Mouse (Mus musculus) embryonic facial prominence, embryonic 10.5 days (tissue): ENCODE data around the gene Vps11. TPM values are rescaled to one million over a fixed set of nuclear protein-coding genes. Genes with fewer than 3 reads are reported as not detected.
"Not testable (repeated sequence)": the region's sequence is repeated elsewhere in the genome, so short reads cannot be mapped to it uniquely, and the experiment has no call there.

Experiments used
- DNase-seq: peaks from one replicate; pipeline ENCODE4 v3.0.0-alpha.2; 2017; ENCODE audit warnings: low spot score
- H3K27ac ChIP-seq: fragments of 300-500 bp; sonication (generic); replicated peaks from 2 replicates; pipeline ENCODE4 v1.5.1; 2016; ENCODE audit warnings: mild to moderate bottlenecking
- H3K27me3 ChIP-seq: fragments of 300-500 bp; sonication (generic); replicated peaks from 2 replicates; pipeline ENCODE4 v1.6.1; 2016; ENCODE audit warnings: low read depth, mild to moderate bottlenecking; ENCODE audit not compliant: poor library complexity, severe bottlenecking
- H3K36me3 ChIP-seq: fragments of 300-500 bp; sonication (generic); replicated peaks from 2 replicates; pipeline ENCODE4 v1.6.1; 2016; ENCODE audit warnings: mild to moderate bottlenecking, moderate library complexity
- H3K4me1 ChIP-seq: fragments of 300-500 bp; sonication (generic); 2 replicates; pipeline ENCODE4 v1.6.1; 2016
- H3K4me3 ChIP-seq: fragments of 300-500 bp; sonication (generic); 2 replicates; pipeline ENCODE4 v1.5.1; 2016; ENCODE audit warnings: mild to moderate bottlenecking, moderate library complexity
- H3K9me3 ChIP-seq: fragments of 300-500 bp; sonication (generic); 2 replicates; pipeline ENCODE4 v1.6.1; 2016; ENCODE audit warnings: mild to moderate bottlenecking
- WGBS: fragments of 180-500 bp; shearing (Covaris S2); methylation state at CpG from one replicate; pipeline ENCODE4 v1.1.7; 2016; 5-methylcytosine and 5-hydroxymethylcytosine counted together
- polyA plus RNA-seq: library from polyadenylated mRNA; unstranded; fragments of >200 nt; fragmentation: Nextera tagmentation; extraction: Ambion mirVana; gene quantifications from 2 replicates; pipeline ENCODE4 v1.2.1, GENCODE M21; 2016

Gene Vps11
- polyA plus RNA-seq, 1 experiment from 2014 or later = 30.9 TPM

DNA sequence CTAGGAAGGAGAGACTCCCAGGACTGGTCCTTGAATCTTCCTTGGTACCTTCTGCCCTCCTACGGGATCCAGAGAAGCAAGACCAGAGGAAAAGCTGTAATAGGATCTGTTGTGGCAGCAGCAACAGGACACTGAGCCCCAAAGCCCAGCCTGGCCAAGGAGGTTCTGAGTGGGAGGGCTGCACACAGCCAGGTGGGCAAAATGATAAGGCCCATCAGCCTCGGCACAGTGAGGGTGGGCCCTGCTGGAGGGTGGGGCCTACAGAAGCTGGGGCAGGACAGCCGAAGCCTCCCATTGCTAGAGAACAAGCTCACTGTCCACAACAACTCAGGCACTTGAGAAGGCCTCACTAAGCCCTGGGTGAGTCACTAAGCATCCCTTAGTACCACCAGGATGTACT, 19.3 kb downstream of the Vps11 start:
- 85% methylated on average over 3 of the region's 3 CpGs for WGBS
- DNase-seq = no peak
- peaks cover 31% of the 10 kb centered on the region for H3K4me1 ChIP-seq
- no peaks in the 10 kb centered on the region for H3K9me3 ChIP-seq
- peak overlapping the region; percentile 48; the same call in 1 of the 2 replicates for H3K27ac ChIP-seq
- no peaks in the 10 kb centered on the region for H3K27me3 ChIP-seq
- H3K36me3 ChIP-seq = peaks cover 67% of the 10 kb centered on the region
- H3K4me3 ChIP-seq = peak overlapping the region; percentile 91

DNA sequence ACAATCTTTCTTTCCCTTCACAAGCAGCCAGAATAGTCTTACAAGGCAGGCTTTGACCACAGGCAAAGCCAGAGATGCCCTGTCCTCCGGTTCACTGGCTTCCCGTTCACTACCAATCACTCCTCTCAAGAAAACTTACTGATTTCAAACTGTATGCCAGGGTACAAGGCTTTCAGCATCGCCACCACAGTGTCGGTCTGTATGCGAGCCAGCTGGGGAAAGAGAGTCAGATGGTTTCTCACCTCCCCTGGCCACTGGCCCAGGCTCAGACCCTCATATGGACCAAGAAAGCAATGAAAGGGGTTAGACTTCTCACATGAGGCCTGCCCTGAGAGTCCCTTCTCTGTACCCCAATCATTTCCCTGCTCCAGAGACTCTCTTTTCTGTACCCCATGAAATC, 20.0 kb downstream of the Vps11 start:
- 91% methylated on average over 5 of the region's 5 CpGs for WGBS
- Histone ChIP-seq H3K36me3 (peaks cover 67% of the 10 kb centered on the region), H3K27ac (peak overlapping the region; percentile 48), H3K27me3 (no peaks in the 10 kb centered on the region), H3K4me3 (peak overlapping the region; percentile 91), H3K4me1 (peaks cover 38% of the 10 kb centered on the region), H3K9me3 (no peaks in the 10 kb centered on the region)
- no peak for DNase-seq

DNA sequence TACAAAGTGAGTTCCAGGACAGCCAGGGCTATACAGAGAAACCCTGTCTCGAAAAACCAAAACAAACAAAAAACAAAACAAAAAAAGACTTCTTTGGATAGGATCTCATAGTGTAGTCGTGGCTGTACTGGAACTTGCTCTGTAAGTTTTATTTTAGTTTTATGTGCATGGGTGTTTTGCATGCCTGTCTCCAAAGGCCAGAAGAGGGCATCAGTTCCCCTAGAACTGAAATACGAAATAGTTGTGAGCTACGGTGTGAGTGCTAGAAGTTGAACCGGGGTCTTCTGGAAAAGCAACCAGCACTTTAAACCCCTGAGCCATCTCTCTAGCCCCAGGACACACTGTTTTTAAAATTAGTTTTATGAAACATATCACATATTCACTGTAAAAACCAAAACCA, 22.9 kb downstream of the Vps11 start:
- 90% methylated on average over 5 of the region's 5 CpGs for WGBS
- H3K36me3 ChIP-seq = peaks cover 66% of the 10 kb centered on the region
- H3K27ac ChIP-seq = no peak overlapping the region
- H3K4me3 ChIP-seq = 0 out of 2 replicates have a peak overlapping the region, but pooled peaks have one; percentile 25
- DNase-seq = no peak
- H3K9me3 ChIP-seq = peaks cover 4% of the 10 kb centered on the region
- H3K4me1 ChIP-seq = peaks cover 33% of the 10 kb centered on the region
- H3K27me3 ChIP-seq = no peaks in the 10 kb centered on the region

DNA sequence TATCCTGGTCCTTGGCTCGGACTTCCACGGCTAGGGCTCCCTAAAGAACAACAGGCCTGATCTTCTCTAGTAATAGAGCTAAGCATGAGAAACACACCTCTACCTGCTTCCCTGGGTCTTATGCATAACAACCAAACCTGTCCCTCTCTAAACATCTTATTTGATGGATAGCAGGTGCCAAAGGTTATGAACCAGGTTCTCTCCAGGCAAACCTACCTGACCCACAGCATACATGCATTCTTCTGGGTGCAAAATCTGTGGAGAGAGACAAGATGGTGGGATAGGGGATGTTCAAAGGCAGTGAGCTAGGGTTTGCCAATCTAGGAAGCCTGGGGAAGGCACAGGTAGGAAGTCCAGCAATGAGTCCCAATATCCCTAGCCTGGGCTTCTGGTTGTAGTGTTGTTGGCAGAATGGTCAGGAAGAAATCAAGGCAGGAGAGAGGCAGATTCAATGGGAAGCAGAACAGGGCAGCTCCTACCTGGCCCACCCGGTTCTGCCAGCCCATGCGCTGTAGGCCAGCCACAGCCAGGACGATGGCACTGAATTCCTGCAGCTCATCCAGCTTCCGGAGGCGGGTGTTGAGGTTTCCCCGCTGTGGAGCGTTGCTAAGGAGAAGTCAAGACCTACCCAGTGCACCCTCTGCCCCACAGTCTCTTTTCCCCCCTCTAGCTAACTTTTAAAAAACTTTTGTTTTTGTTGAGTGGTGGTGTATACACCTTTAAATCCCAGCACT, 23.9 kb downstream of the Vps11 start:
- Histone ChIP-seq H3K27ac (no peak overlapping the region), H3K4me3 (peak overlapping the region; percentile 99), H3K27me3 (no peaks in the 10 kb centered on the region), H3K4me1 (peaks cover 23% of the 10 kb centered on the region), H3K36me3 (peaks cover 75% of the 10 kb centered on the region), H3K9me3 (peaks cover 6% of the 10 kb centered on the region)
- 68% methylated on average over 9 of the region's 9 CpGs for WGBS
- no peak for DNase-seq

DNA sequence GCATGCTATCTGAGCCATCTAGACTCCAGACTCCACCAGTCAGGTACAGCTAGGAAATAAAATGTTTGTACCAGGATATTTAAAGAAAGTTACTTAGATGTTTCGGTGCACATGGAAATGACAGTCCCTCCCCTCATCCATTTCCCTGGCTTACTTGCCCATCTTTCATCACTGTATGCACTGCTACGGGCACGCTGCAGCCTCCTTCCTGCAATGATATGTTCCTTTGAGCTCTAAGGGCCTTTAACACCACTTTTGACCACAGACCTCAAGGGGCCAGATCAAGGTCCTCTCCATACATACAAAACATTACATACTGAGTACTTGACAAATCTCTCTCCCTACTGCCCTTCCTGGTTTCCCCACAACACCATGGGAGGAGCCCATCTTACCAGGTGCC, 24.5 kb downstream of the Vps11 start:
- Histone ChIP-seq H3K36me3 (peaks cover 79% of the 10 kb centered on the region), H3K4me1 (peaks cover 17% of the 10 kb centered on the region), H3K27me3 (no peaks in the 10 kb centered on the region), H3K9me3 (peaks cover 6% of the 10 kb centered on the region), H3K4me3 (peak overlapping the region; percentile 99), H3K27ac (peak overlapping the region; percentile 1; the same call in 1 of the 2 replicates)
- WGBS = 79% methylated on average over 3 of the region's 3 CpGs
- DNase-seq = no peak

DNA sequence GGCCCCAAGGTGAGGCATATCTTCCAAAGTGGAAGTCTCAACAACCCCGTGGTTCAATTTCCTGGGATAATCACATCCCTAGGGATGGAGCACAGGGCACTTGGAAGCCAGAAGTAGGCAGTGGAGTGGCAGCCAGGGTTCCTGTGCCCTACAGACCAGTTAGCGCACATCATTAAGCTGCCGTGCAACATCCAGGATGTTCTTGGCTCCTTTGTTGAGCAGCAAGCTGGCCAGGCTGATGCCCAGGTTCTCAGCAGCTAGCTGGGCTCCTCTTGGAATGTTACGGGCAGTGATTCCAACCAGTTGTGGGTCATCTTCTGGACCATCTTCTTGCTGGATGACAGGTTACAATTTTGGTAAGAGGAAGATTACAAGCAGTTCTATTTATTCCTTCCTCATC, 25.0 kb downstream of the Vps11 start:
- 44% methylated on average over 4 of the region's 4 CpGs for WGBS
- Histone ChIP-seq H3K27ac (peak overlapping the region; percentile 1; the same call in 1 of the 2 replicates), H3K36me3 (peaks cover 79% of the 10 kb centered on the region)

DNA sequence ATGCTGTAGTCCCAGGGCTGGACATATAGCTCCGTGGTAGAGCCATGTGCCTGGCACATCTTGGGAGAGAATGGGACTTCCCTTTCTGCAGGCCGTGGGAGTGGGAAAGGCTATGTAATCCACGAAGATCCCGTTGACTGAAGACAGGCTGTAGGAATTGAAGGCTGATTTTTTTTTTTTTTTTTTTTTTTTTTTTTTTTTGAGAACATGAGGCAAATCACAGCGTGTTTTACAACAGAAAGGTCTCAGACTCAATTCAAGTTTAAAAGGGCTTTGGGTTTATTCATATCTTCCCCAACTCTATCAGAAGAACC, 25.4 kb downstream of the Vps11 start:
- Histone ChIP-seq H3K27me3 (no peaks in the 10 kb centered on the region), H3K9me3 (peaks cover 6% of the 10 kb centered on the region), H3K4me3 (peak overlapping the region; percentile 99), H3K27ac (peak overlapping the region; percentile 98), H3K36me3 (peaks cover 79% of the 10 kb centered on the region), H3K4me1 (peaks cover 16% of the 10 kb centered on the region)
- 5% methylated on average over 5 of the region's 5 CpGs for WGBS
- DNase-seq = no peak

More for the DNA sequence above, 25.0 kb downstream of the Vps11 start:
- H3K9me3 ChIP-seq, DNase-seq, H3K27me3 ChIP-seq: not testable (repeated sequence)
- H3K4me3 ChIP-seq = peak overlapping the region; percentile 99
- H3K4me1 ChIP-seq = peaks cover 16% of the 10 kb centered on the region

DNA sequence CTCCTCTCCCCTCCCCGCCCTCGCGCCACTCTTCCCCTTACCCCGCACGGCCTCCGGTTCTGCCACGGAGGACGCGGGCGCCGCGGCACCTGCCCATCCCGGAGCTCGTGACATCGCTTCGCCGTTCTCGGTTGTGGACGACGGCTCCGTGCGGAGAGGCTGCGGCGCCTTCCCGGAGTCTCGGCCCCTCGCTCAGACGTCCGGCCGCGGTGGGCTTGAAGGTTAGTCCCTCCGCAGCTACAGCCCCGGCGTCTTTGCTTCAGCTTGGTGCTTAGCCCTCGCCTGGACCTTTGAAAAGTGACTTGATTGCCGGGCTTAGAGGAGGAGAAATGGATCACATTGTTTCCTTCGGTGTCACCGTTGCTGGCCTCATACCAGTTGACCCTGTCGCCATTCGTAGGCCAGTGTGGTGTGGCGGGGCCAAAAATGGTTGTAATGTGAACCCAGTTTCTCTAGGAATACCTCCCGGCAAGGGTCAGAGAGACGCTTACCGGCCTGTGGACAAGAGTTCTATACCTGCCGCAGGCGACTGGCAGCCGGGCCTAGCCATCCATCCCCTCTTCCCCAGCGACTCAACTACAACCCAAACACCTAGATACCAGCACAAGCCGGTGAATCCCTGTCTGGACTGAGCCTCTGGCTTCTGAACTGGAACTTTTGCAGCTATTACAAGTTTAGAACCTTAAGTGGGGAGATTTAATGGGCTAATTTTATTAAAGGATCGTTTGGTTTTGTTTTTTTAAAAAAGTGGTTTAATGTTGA, 26.0 kb downstream of the Vps11 start:
- peaks cover 79% of the 10 kb centered on the region for H3K36me3 ChIP-seq

DNA sequence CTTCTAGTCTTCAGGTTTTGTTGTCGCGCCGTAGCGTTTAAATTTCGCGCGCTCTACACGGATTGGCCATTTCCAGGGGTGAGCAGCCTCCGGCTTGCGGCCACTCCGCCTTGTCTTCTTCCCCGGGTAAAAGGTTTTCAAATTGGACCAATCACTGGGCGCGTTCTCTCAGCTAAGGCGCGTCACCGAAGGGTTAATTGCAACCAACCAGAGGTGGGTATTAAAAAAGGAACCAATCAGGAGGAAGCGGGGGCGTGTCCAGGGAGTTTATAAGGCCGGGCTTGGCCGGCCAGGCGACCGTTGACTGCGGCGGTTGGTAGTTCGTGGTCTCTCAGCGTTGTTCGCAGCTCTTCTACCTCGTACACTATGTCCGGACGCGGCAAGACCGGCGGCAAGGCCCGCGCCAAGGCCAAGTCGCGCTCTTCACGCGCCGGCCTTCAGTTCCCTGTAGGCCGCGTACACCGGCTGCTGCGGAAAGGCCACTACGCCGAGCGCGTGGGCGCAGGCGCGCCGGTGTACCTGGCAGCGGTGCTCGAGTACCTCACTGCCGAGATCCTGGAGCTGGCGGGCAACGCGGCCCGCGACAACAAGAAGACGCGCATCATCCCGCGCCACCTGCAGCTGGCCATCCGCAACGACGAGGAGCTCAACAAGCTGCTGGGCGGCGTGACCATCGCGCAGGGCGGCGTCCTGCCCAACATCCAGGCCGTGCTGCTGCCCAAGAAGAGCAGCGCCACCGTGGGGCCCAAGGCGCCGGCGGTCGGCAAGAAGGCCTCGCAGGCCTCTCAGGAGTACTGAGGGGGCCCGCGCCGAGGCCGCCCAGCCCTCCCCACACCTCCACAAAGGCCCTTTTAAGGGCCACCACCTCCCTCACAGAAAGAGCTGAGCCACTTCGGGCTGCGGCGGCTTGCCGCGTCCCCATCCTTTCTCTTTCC, 26.8 kb downstream of the Vps11 start, which contains the start of gene H2afx:
Gene H2afx, plus strand, starts transcription at position 299 of the 935 bp plus-strand sequence.
- peaks cover 81% of the 10 kb centered on the region for H3K36me3 ChIP-seq
- H3K4me1 ChIP-seq = peaks cover 16% of the 10 kb centered on the region
- no peaks in the 10 kb centered on the region for H3K27me3 ChIP-seq
- H3K27ac ChIP-seq = peak within 1 kb of the TSS; percentile 98
- peak; percentile 98 for DNase-seq
- peak within 1 kb of the TSS; percentile 99 for H3K4me3 ChIP-seq
- H3K9me3 ChIP-seq = peaks cover 6% of the 10 kb centered on the region
- under 1% methylated on average over 91 of the region's 91 CpGs for WGBS

More for the DNA sequence above, 26.0 kb downstream of the Vps11 start:
- H3K9me3 ChIP-seq = peaks cover 6% of the 10 kb centered on the region
- peaks cover 16% of the 10 kb centered on the region for H3K4me1 ChIP-seq
- no peaks in the 10 kb centered on the region for H3K27me3 ChIP-seq
- DNase-seq = peak; percentile 59
- WGBS = under 1% methylated on average over 50 of the region's 50 CpGs
- peak overlapping the region; percentile 98 for H3K27ac ChIP-seq
- H3K4me3 ChIP-seq = peak overlapping the region; percentile 99

DNA sequence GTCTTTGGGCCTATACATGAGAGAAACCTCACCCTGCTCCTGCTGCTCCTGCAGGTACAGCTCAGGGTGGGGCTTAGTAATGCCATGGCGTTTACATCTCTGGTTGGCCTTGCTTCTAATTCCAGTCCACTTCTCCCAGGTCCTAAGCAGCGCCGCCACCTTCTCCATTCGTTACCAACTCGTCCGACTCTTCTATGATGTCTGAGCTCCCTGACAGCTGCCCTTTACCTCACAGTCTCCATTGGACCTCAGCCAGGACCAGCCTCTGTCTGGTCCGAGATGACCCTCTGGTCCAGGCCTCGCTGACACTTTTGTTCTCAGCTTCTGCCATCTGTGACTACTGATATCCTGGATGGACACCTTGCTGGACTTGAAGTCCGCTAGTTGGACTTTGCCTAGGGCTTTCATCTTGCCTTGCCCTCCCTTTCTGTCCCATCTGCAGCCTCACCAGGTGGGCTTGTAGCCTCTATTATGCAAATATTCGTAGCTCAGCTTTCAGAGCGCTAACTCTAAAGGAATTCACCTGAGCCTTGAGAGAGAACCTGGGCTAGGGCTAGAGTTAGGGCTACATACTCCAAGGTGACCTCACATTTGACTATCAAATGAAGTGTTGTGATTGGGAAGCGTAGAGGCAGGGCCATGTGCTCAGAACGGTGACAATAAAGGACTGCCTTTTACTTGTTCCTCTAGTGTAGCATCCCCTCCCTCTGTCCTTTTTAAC, 28.4 kb downstream of the Vps11 start:
- WGBS = 95% methylated on average over 13 of the region's 13 CpGs
- H3K4me3 ChIP-seq = peak overlapping the region; percentile 99; the same call in 1 of the 2 replicates
- H3K9me3 ChIP-seq = peaks cover 6% of the 10 kb centered on the region
- no peak for DNase-seq
- peaks cover 19% of the 10 kb centered on the region for H3K4me1 ChIP-seq
- peak overlapping the region; percentile 98 for H3K27ac ChIP-seq
- H3K36me3 ChIP-seq = peaks cover 81% of the 10 kb centered on the region
- no peaks in the 10 kb centered on the region for H3K27me3 ChIP-seq

DNA sequence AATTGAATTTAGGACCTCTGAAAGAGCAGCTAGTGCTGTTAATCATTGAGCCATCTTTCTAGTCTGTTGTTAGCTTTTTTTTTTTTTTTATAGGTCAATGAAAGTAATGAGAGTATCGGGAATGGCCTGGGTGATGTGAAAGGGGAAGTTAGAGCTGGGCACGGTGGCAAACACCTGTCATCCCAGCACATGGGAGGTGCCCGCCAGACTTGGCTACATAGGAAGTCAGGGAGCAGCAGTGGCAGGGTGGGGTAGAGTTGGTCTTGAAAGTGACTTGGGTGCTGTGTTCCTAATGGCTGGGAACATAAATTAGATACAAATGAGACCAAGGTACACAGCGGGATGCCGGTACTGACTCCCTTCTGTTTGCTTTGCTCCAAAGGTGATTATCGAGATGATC, 30.7 kb downstream of the Vps11 start:
- Histone ChIP-seq H3K27me3 (no peaks in the 10 kb centered on the region), H3K36me3 (peaks cover 62% of the 10 kb centered on the region), H3K4me1 (peaks cover 19% of the 10 kb centered on the region), H3K9me3 (peaks cover 6% of the 10 kb centered on the region), H3K27ac (no peak overlapping the region), H3K4me3 (no peak overlapping the region)
- WGBS = 96% methylated on average over 6 of the region's 6 CpGs
- DNase-seq = no peak
